Mouse (Mus musculus) cerebral cortex, adult 2 months (tissue): ENCODE measurements around the gene Cyp17a1.

Source experiments
- WGBS: fragments of 180-500 bp; shearing (Covaris S2); methylation state at CpG from one replicate; pipeline ENCODE4 v1.1.7; 2018; 5-methylcytosine and 5-hydroxymethylcytosine counted together

The Cyp17a1 gene

GRCm38 (mm10) chr19:46672766-46673418 is at the start of gene Cyp17a1:
Cyp17a1 (minus strand) TSS chr19:46673172.
- 78% methylated on average over 5 of the region's 5 CpGs for WGBS

GRCm38 (mm10) chr19:46718150-46718549 is 45.2 kb upstream of the Cyp17a1 start:
- 57% methylated on average over 4 of the region's 4 CpGs for WGBS

- WGBS: 88% methylated on average over 8 of the region's 8 CpGs
Observed at GRCm38 (mm10) chr19:46715016-46715415, 42.0 kb upstream of the Cyp17a1 start.

- WGBS: 89% methylated on average over 8 of the region's 8 CpGs
Observed at GRCm38 (mm10) chr19:46714234-46714633, 41.3 kb upstream of the Cyp17a1 start.

GRCm38 (mm10) chr19:46710614-46711013 is 37.6 kb upstream of the Cyp17a1 start:
- WGBS: 93% methylated on average over 4 of the region's 4 CpGs

- 17% methylated on average over 31 of the region's 31 CpGs for WGBS
Observed at GRCm38 (mm10) chr19:46707296-46708151, 34.6 kb upstream of the Cyp17a1 start, which contains the start of gene As3mt. As3mt (plus strand) TSS chr19:46707458.

- WGBS: 85% methylated on average over 9 of the region's 9 CpGs
Observed at GRCm38 (mm10) chr19:46706540-46707295, 33.7 kb upstream of the Cyp17a1 start.

GRCm38 (mm10) chr19:46705779-46706495 is 33.0 kb upstream of the Cyp17a1 start:
- WGBS: 45% methylated on average over 7 of the region's 7 CpGs

GRCm38 (mm10) chr19:46701156-46701555 is 28.2 kb upstream of the Cyp17a1 start:
- WGBS: 91% methylated on average over 9 of the region's 9 CpGs

- WGBS: 44% methylated on average over 10 of the region's 10 CpGs
Observed at GRCm38 (mm10) chr19:46699011-46699481, 26.1 kb upstream of the Cyp17a1 start.

GRCm38 (mm10) chr19:46697840-46698517 is 25.0 kb upstream of the Cyp17a1 start:
- 77% methylated on average over 19 of the region's 19 CpGs for WGBS

- WGBS: 82% methylated on average over 7 of the region's 7 CpGs
Observed at GRCm38 (mm10) chr19:46696943-46697342, 24.0 kb upstream of the Cyp17a1 start.

- 94% methylated on average over 8 of the region's 8 CpGs for whole genome bisulfite sequencing
Observed at GRCm38 (mm10) chr19:46696482-46696881, 23.5 kb upstream of the Cyp17a1 start.

GRCm38 (mm10) chr19:46693146-46693545 is 20.2 kb upstream of the Cyp17a1 start:
- WGBS: 66% methylated on average over 4 of the region's 4 CpGs

GRCm38 (mm10) chr19:46691078-46691477 is 18.1 kb upstream of the Cyp17a1 start:
- WGBS: 75% methylated on average over 2 of the region's 2 CpGs

GRCm38 (mm10) chr19:46690387-46690786 is 17.4 kb upstream of the Cyp17a1 start:
- WGBS: 50% methylated on average over 11 of the region's 11 CpGs

- WGBS: 2% methylated on average over 44 of the region's 44 CpGs
Observed at GRCm38 (mm10) chr19:46689460-46690372, 16.7 kb upstream of the Cyp17a1 start, which contains the start of gene Borcs7. Borcs7 (plus strand) TSS chr19:46689906.

- 76% methylated on average over 12 of the region's 12 CpGs for WGBS
Observed at GRCm38 (mm10) chr19:46679720-46680383, 6.9 kb upstream of the Cyp17a1 start.

- 85% methylated on average over 3 of the region's 3 CpGs for WGBS
Observed at GRCm38 (mm10) chr19:46675641-46676040, 2.7 kb upstream of the Cyp17a1 start.
